Mouse (Mus musculus) 3T3-L1 (cell line): ENCODE data around the gene Zbtb42.

ENCODE experiments used
- DNase-seq: peaks from one replicate; pipeline ENCODE4 v3.0.0-alpha.2; 2015; ENCODE audit warnings: low read depth, low spot score

Gene Zbtb42

DNA sequence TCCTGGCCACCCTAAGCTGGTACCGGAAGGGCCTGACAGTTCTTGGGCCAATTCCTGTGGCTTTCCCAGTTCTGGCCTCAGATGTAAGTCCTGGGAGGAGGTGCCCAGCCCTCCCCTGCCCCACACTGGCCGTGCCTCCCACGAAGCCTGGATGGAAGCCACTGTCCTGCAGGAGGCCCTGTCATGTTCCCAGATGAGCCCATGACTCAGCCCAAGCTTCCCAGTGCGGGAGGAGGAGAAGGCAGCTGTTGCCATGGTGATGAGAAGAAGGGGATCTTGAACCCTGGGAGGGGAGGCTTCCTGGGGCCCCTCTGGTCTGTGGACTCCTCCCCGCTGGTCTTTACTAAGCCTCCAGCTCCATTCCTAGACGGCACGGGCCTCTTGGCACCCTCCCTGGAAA is 4.7 kb downstream of the Zbtb42 start:
- DNase-seq: peak; percentile 72

DNA sequence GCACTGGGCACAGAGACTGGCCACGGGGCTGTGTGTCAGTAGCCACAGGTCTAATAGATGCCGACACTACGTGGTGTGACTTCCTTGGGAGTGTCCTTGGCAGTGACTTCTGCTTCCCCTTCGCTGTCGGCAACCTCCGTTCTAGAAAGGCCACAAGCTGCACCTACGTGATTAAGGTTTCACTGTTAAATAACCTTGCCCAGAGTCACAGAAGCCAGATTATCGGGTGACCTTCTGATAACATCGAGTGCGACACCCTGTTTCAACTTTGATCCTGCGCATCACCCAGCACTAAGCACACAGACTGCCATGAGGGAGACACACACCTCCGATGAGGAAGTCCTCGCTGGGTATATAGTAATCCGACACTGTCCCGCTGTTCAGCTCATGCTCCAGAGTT is 9.8 kb downstream of the Zbtb42 start:
- DNase-seq: no peak

DNA sequence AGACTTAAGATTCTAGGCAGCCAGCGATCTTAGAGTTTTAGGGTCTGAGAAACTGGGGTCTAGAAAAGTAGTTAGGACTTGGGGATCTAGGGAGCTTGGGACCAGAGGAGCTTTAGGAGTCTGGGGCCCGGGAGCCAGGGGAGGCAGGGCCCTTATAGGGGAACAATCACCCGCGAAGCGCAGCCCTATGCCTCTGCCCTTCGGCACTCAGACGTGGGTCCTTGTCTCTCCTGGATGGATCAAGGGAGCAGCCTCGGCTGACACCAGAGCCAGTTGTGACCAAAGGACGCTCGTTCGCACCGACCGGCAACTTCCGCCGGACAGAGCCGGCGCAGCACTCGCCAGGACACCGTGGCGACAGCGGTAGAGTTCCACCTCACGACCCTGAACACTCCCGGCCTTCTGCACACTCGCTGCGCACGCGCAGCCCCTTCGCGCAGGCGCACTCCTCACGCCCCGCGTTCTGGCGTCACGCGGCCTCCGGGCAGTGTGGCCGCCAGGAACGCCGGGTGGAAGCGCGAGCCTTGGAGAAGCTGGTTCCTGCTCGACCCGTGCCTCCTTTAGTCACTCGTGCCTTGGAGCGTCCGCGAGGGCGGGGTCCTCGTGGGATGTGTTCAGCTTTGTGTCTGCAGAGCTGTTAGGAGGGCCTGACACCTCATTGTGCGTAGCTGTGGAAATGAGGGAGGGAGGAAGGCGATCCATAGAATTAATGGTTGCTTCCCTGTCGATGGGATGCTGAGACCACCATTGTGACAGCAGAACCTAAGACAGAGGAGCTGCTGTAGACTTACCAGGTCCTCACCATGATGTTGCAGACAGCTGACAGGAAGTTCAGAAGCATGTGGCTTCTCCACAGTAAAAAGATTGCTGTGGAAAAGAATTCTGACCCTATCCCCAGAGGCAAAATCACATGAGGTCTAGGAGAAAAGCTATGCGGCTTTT is 14.8 kb downstream of the Zbtb42 start:
- peak; percentile 90 for DNase-seq

DNA sequence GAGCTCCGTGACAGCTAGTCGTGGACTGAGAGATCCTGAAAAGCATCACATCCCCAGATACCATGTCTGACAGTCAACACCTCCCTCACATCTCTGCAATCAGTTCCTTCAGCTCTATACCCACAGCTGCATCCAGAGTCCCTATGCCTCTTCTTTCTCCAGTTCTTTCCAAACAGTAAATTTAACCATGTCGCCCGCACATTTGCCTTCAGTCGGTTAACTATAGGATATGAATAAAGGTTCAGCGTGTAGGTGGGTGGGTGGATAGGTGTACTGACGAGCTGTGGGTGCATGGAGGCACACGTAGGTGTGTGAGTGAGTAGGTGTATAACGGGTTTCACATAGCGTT is 15.5 kb downstream of the Zbtb42 start:
- no peak for DNase-seq

- DNase-seq: no peak
Observed at GRCm38 (mm10) chr12:112696806-112697425, 18.3 kb downstream of the Zbtb42 start.

DNA sequence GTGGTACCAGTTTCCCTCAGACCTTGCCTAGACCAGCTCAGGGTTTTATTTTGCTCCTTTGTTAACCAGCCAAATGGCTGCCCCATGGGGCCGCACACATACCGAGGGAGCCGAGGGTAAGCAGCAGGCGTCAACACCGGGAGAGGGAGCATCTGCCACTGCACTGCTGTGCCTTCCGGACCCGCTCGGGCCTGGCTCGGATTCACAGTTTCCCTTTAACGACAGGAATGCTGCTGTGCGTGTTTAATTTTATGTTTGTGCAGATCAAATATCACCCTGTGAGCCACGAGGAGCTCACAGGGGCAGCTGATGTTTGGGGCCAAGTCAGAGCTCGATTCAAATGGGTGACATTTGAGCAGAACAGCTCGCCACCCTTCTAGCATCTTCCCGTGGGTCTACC is 21.9 kb downstream of the Zbtb42 start:
- DNase-seq: no peak

GRCm38 (mm10) chr12:112702374-112703320 is 24.0 kb downstream of the Zbtb42 start:
- peak; percentile 86 for DNase-seq

DNA sequence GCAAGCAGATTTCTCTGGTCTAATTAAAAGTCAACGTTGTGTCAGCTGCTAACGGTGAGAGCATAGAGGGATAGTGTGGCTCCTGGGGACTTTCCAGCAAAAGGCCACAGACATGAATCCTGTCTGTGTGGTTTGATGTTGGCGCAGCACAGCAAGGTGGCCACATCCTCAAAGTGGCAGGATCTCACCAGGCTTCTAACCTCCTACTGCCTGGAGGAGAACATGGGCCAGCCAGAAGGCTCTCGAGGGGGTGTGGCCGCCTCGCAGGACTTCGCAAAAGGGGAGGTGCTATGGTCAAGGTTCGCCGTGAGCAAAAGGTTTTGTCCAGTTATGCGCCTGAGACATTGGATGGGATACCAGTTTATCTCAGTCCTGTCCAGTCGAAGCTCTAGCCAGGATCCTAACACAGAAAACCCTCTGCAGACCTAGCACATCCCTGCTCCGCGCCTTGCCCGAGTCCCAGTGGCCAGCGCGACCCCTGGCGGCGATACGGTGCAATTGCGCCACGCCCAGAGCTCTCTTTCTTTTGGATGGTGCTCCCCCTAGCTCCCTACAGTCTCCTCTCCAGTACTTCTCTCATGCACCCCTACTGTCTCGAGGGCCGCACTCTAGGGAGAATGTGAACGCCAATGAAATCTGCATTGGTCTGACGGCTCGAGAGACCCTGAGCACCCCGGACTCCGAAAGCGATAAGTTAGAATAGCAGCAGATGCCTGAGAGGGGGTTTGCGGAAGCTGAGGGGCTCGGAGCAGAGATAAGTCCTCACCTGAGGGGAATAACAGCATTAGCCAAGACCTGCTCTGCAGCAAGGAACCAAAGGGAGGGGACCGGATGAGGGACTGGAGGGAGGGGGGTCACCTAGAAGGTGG is 28.3 kb downstream of the Zbtb42 start:
- peak; percentile 82 for DNase-seq

GRCm38 (mm10) chr12:112707573-112707869 is 28.9 kb downstream of the Zbtb42 start:
- DNase-seq: no peak

GRCm38 (mm10) chr12:112713984-112714383 is 35.4 kb downstream of the Zbtb42 start:
- peak; percentile 69 for DNase-seq

DNA sequence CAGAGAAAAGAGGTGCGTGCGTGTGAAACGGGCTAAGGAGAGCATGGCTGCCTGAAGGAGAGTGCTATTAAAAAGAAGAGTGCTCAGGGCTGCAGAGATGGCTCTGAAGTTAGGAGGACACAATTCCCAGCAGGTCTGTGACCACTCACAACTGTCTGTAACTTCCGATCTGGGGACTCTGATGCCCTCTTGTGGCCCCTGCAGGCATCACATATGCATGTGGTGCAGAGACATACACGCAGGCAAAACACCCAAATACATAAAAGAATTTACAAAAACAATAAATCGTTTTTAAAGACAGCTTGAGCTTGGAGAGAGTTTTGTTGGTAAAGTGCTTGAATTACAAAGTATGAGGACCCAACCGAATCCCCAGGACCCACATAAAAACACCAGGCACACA is 38.5 kb downstream of the Zbtb42 start:
- DNase-seq: peak; percentile 72

DNA sequence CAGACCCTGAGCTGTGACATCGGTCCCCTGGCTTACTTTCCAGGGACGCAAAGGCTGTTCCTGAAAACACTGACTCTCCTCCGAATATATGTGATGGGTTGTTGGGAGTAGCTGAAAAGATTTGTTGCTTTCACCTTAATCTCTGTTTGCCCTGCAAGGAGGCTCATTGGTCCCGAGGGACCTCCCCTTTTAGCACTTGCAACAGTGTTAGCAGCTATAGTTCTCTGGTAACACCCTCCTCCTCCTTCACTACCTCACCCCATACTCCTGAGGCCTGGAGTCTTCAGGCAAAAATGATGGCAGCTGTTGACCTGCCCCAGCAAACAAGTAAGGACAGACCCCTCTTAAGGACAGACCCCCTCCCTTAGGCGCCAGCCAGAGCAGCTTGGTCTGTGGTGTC is 40.4 kb downstream of the Zbtb42 start:
- DNase-seq: no peak

DNA sequence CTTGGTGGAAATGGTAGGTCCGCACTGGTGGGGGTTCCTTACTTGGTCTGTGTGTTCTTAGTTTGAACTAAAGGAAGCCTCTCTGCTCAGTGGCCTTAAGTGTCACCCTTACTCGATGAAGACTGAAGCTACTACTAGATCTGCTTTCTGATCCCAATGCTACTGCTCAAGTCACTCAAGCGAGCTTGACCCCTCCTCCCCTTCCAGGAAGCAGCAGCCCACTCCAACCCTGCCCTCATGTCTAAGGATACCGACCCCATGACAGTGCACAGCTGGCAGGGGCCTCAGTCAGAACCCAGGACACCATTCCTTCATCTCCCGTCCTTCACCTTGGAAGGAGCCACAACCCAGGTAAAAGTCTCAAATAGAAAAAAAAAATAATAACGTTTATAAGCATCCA is 41.6 kb downstream of the Zbtb42 start, which contains the start of gene Cep170b:
Gene Cep170b, plus strand, starts transcription at position 240 of the 400 bp plus-strand sequence.
- no peak for DNase-seq

DNA sequence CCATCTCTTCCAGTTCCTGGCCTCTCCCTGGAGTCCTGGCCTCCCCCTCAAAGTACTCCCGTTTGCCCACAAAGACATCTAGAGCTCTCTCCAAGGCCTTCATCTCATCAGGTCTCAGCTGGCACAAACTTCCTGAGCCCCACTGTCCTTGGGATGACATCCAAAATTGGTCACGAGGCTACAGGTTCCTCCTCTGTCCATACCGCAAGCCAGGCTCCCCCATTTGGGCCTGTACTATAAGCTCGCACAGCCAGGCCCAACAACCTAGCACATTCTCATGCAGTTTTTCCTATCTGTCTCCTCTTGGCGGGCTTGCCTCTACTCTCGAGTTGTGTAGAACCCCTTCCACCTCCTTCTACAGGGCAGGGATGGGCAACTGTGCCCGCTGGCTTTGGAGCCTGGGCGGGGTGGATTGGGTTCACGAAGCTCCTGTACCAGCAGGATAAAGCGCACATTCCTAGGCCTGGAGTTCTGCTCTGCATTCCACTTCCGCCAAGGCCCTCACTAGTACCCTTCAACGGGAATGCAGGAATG is 42.3 kb downstream of the Zbtb42 start:
- no peak for DNase-seq

GRCm38 (mm10) chr12:112721424-112722239 is 43.0 kb downstream of the Zbtb42 start:
- no peak for DNase-seq

- peak; percentile 63 for DNase-seq
Observed at GRCm38 (mm10) chr12:112722240-112723027, 43.8 kb downstream of the Zbtb42 start.

- DNase-seq: peak; percentile 42
Observed at GRCm38 (mm10) chr12:112723028-112723330, 44.4 kb downstream of the Zbtb42 start.

DNA sequence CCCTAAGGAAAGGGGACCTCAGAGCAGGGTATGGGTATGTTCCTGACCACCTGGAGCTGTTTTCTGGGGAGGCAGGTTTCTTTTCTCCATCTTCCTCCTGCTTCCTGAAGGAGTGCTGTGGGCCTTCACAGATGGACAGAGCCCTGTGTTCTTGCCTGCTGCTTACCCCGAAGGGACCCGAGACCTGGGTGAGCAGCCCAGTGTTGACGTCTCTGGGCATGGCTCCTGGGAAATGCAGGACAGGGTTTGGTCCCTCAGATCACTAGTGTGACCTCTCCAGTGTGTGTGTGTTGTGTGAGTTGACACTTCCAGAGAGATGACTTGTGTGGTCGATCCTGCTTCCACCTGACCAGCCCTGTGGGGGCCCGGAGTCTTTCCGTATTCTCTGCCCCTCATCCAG is 44.8 kb downstream of the Zbtb42 start:
- DNase-seq: no peak

- DNase-seq: peak; percentile 89
Observed at GRCm38 (mm10) chr12:112724077-112724805, 45.6 kb downstream of the Zbtb42 start.
